Mouse (Mus musculus) kidney, adult 18-20 months (tissue): Measurements from ENCODE around the gene Tulp2.

Source experiments
- DNase-seq: peaks from one replicate; pipeline ENCODE4 v3.0.0; 2021

Gene Tulp2

GRCm38 (mm10) chr7:45481374-45481927, at the start of gene Tulp2:
TSS of gene Tulp2 (plus strand) at chr7:45481877.
- DNase-seq: peak; percentile 77

- no peak for DNase-seq
These were observed 47.9 kb upstream of the Tulp2 start for GRCm38 (mm10) chr7:45433835-45434202.

DNA sequence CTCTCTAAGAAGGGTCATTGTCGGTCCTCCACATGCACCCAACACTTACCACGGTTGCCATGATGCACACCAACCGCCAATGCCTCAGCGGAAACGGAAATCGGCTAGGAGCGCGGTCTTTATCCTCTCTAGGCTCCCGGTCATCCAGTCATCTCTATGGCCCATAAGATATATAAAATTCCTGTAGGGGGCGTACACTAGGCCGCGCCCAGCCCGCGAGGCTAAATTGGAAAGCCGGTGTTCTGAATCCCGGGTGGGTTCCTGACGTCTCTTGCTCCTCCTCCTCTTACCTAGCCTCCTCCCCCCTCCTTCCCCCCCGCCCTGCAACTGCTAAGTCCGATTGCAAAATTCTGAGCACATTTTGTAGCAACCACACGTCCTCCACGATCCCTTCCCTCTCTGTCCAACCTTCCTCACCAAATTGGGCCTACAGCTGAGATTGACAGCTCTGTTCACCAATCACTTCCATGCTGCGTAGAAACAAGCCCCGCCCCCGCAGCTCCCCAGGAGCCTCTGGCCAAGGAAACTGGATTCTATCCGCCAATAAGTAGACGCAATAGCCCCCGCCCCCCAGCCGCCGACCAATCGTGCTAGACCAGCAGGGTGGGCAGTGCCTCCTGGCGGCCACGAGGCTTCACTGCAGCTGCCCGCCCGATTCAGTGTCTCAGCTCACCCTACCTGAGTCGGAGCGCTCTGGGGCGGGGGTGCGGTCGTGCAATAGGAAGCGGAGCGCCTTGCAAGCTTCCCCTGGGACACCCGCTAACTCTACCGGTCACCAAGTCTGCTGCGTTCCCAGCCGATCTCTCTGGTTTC, 47.3 kb upstream of the Tulp2 start, which contains the start of gene Gys1:
Gene Gys1 (plus strand): TSS at position 642 of the 813 bp plus-strand sequence.
- DNase-seq: peak; percentile 100

GRCm38 (mm10) chr7:45435038-45435437, 46.6 kb upstream of the Tulp2 start:
- no peak for DNase-seq

DNA sequence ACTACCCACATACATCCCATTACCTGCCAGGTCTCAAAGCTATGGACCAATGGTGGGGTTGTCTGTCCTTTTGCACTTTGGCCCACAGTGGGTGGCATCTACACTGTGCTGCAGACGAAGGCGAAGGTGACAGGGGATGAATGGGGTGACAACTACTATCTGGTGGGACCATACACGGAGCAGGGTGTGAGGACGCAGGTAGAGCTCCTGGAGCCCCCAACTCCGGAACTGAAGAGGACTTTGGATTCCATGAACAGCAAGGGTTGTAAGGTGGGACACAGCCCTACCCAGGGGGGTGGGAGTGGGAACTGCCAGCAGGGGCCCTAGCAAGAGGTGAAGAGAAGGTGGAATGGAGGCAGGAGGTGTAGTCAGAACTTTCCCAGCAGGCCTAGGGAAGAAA, 45.2 kb upstream of the Tulp2 start:
- DNase-seq: no peak

- DNase-seq: no peak
These were observed 44.6 kb upstream of the Tulp2 start for GRCm38 (mm10) chr7:45437046-45437445.

- peak; percentile 44 for DNase-seq
These were observed 44.0 kb upstream of the Tulp2 start, which contains the start of gene Ruvbl2 for GRCm38 (mm10) chr7:45437521-45438276. TSS of gene Ruvbl2 (minus strand) at chr7:45438096.

DNA sequence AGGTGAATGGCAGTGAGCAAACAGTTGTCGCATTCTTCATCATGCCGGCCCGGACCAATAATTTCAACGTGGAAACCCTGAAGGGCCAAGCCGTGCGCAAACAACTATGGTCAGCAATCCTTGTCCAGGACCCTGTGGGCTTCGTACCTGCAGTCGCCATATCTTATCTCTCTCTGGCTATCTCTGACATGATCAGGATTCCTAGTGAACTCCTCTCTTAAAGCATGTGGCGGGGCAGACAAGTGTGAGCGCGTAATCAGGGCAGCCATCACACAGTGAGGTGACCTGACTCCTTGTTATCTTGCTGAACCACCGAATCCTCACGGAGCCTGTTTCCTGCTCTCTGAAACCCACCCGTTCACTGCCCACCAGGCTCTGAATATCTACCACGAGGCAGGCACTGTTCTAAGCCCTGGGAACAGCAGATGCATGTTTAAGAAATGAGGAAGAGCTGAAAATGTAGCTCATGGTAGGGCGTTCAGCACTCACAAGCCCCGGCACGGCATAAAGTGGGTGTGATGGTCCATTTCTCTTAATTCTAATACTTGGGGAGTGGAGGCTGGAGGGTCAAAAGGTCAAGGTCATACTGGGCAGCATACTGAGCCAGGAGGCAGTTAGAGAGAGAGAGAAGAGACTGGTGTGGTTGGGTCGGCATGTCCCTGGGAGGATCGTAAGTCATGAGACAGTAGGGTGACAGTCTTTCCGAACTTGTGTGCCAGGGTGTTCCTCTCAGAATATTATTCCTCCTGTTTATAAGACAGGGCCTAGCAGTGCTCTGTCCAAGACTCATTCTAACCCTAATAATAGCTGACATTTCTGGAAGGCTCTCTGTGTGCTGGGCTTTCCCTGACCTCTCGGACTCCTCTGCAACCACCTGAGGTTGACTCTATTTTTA, 37.9 kb upstream of the Tulp2 start:
- DNase-seq: no peak

DNA sequence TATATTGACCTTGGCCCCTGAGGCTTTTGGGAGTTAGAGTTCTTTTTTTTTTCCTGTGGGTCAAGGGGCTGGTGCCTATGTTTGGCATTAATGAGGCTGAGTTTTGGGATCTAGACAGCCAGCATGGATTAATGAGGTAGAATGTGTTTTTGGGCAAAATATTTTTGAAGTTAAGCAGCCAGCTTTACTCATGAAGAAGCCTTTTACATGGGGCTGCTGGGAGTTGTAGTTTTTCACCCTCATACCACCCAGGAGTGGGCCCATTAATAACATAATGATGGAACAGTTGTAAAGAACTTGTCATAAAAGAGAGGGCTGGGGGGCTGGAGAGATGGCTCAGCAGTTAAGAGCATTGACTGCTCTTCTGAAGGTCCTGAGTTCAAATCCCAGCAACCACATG, 35.1 kb upstream of the Tulp2 start:
- no peak for DNase-seq

DNA sequence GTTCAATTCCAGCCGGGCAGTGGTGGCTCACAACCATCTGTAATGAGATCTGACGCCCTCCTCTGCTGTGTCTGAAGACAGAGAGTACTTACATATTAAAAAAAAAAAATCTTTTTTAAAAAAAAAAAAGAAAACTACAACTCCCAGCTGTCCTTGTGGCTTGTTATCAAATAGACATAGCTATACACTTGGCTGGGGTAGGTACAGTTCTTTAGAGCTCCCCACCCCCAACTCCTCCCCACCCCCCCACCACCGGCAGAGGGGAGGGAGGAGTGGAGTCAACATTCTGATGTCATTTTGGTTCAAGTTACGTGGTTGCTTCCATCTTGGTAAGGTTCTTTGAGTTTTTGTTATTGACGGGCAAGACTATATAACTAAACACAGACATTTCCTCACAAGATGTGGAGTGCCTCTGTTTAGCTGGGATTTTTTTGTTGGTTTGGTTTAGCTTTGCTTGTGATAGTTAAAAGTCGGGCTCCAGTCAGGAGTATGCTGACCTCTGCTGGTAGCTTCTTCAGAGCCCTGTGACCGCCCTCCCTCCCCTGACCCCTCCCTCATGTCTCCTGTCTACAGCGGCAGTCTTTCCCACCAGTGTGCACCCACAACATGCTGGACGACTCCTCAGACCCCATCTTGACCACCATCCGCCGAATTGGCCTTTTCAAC, 34.2 kb upstream of the Tulp2 start:
- DNase-seq: no peak

DNA sequence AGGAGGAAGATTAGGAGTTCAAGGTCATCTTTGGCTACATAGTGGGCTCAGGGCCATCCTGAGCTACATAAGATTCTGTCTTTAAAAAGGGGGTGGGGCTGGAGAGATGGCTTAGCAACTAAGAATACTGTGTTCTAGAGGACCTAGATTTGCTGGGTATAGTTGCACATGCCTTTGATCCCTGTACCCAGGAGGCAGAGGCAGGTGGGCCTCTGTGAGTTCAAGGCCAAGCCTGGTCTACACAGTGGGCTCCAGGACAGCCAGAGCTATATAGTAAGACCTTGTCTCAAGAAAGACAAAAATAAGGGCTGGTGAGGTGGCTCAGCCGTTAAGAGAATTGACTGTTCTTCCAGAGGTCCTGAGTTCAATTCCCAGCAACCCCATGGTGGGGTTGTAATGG, 31.7 kb upstream of the Tulp2 start:
- DNase-seq: no peak

- DNase-seq: peak; percentile 85
These were observed 30.2 kb upstream of the Tulp2 start for GRCm38 (mm10) chr7:45451344-45451982.

GRCm38 (mm10) chr7:45454971-45455370, 26.7 kb upstream of the Tulp2 start:
- no peak for DNase-seq

DNA sequence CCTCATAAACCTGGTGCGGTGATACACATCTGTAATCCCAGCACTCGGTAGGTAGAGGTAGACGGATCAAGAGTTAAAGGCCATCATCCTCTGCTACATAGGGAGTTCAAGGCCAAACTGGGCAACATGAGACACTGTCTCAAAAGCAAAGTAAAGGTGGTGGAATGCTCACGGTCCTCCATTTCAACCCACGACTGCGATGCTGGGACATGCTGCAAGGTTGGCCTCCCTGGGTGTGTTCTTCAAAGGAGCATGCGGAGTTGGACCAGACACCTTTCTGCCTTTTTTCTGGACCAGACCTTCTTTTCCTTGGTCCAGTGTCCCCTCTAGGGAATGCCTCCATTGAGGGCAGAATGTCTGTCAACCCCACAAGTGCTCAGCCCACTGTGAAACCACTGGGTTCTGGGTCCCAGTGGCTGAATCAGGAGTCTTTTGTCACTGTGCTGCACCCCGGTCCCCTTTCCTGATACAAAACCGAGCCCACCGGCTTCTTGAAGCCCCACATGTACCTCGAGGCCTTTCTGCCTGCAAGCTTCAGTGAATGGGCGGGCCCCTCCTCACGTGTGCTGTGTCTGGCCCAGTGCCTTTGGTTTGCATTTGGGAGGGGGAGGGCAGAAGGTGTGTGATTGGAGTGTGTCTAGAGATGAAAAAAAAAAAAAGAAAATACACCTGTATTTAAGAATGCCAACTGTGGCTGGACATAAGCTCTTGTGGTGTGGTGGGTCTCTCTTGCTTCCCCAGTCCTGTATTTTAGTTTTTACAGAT, 25.6 kb upstream of the Tulp2 start:
- DNase-seq: no peak

GRCm38 (mm10) chr7:45456721-45457203, 24.9 kb upstream of the Tulp2 start:
- DNase-seq: no peak

DNA sequence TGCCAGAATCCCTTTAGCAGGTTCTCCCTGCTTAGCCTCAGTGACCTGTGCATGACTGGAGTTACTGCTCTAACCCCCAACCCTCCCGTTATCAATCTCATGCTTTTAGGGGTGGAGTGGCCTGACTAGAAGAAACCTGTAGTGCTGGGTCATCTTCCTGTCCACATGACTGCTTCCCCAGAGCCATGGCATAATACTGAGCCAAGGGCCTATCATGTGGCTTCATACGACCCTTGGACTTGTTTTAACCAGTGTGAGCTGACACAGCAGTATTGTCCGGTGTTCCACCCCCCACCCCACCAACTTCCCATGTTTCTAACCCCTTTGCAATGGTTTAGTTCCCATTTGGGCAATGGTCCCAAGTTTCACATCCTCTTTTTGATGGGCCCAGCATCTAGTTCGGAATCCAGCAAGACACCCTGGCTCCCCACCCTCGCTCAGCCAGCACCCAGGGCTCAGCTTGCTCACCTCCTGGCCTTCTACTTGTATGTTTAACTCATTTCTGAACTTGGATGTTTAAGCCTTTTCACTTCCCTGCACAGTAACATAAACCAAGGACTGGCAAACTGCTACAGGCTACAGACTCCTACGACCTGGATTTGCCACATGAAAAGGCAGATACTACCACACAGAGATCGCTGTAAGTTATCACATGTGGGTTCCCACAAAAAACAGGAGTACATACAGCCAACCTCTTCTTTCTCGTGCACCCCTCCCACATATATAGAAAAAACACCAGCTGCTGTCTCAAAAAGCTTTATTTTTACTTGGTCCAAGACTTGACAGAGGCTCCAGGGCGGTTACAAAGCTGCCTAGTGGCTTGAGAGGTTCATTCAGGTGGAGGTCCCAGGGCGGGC, 24.2 kb upstream of the Tulp2 start:
- DNase-seq: peak; percentile 71

GRCm38 (mm10) chr7:45458748-45459563, 22.7 kb upstream of the Tulp2 start:
- DNase-seq: peak; percentile 79

DNA sequence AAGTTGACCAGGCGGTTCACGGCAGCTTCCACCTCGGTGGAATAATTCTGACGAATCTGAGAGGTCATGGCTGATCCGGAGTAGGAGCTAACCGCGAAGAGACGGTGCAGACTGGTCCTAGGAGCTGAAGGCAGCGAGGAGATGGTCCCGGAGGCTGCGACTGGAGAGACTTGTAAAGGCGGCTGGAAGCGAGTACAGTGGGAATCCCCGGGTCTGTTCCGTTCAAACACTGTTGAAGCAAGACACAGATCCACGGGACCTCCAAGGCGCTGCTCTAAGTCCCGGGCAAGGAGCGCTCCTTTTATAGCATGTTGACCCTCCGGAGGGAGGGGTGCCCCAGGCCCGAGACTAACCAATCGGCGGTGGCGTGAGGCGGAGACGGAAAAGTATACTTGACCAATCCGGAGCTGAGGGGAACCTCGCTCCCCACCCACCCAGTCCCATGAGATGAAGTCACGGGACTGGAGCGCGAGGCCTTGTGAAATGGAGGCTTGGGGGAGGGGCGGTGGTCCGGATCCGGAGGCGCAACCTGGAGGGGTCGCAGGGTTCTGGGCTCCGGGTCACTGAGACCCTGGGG, 22.0 kb upstream of the Tulp2 start, which contains the start of gene Ftl1:
Gene Ftl1 (minus strand): TSS at position 321 of the 577 bp plus-strand sequence.
- DNase-seq: peak; percentile 96
